Mouse (Mus musculus): ENCODE results near the gene Igfbp1.
"Not testable (repeated sequence)": the region's sequence is repeated elsewhere in the genome, so short reads cannot be mapped to it uniquely, and the experiment has no call there.

Gene Igfbp1

DNA sequence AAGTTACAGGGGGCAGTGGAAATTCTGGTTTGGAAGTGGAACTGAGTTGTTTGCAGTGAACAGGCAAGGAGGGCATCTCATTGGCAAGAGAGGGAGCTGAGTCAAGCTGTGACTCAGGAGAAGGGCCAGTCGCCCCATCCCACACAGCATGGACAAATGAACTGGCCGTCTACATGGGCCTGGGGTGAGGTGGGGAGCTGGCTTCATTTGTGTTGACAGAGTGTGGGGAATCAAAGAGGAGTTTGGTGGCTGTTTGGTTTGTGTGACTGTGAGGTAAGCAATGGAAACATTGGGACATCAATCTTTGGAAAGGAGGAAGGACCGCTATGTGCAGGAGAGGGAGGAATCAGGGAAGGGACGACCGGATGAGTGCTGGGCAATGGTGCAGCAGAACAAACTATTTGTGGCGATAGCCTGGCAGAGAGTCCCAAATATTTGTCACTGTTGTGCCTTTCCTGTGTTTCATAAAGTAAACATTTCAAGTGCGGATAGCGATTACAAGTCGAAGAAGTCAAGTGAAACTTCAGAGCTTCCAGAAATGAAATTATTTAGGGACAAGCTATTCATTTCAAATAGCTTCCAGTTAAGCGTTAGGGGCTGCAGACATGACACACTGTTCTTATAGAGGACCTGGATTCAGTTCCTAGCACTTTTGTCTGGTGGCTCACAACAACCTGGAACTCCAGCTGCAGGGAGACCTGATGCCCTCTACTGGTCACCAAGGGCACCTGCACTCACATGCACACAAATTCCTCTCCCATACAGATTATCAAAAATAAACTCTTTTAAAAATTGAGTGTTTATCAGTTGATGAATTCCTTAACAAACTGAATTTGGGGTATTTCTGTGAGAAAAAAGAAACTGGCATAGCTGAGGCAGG, 2.9 kb upstream of the Igfbp1 start:
- no peak for DNase-seq (ENCODE audit: low read depth in 2 of 2, low spot score in 2 of 2)

DNA sequence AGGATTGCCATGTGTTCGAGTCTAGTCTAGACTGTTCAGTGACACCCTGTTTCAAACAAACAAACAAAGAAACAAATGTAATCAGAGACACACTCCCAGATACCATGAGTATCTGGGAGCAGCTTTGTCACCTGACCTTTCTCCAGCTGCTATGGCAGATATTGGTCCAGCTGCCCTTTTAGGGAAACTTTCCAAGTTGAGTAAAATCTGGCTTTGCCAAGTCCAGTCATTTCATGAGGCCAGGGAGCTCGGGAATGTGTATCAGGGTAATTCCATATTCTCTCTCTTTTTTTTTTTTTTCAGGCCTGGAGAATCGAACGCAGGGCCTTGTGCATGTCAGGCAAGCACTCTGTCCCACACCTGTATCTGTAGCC, 2.3 kb upstream of the Igfbp1 start:
- no peak for DNase-seq (ENCODE audit: low read depth in 2 of 2, low spot score in 2 of 2)

DNA sequence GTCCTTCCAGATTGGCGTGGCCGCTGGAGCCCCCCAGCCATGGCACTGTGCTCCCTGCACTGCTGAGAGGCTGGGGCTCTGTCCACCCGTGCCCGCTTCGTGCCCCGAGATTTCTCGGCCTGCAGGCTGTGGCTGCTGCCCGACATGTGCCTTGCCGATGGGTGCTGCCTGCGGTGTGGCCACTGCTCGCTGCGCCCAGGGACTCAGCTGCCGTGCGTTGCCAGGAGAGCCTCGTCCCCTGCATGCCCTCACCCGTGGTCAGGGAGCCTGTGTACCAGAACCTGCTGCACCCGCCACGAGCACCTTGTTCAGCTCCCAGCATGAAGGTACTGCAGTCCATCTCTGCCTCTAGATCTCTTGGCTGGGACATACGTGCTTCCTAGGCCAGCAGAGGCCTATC, 424 bp downstream of the Igfbp1 start:
- no peak for DNase-seq (ENCODE audit: low read depth in 2 of 2, low spot score in 2 of 2)

DNA sequence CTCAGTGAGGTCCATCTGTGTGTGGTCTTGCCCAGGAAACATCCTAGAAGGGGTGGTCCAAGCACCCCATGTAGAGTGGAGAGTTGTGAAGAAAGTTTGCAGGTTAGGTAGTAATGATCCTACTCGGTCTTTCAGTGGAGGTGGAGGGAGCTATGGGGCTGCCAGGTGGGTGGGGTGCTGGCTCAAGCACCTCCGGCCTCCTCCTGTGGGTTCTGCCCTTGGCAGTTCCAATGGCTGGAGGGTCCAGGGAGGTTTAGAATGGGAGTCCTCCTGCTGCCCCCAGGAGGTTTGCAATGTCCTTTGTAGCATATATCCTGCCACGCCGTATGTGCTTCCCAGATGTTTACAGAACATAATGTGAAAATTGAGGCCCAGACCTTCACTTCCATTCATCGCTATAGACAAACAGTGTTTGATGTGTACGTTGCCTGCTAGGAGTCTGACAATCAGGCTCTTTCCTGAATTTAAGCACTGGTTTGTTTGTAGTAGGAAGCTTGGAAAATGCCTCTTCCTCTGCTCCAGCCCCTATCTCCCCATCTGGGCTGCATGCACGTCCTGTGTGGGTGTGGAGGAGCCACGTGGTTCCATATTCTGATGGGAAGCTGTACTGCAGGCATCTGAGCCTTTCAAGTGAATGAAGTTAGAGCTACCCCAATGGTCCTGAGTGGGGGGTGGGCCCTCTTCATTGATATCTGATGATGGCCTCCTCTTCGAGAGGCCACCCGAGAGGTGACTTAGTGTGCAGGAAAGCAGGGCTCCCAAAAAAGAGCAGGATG, 1.1 kb downstream of the Igfbp1 start:
- DNase-seq (ENCODE audit: low read depth in 2 of 2, low spot score in 2 of 2), result no peak

DNA sequence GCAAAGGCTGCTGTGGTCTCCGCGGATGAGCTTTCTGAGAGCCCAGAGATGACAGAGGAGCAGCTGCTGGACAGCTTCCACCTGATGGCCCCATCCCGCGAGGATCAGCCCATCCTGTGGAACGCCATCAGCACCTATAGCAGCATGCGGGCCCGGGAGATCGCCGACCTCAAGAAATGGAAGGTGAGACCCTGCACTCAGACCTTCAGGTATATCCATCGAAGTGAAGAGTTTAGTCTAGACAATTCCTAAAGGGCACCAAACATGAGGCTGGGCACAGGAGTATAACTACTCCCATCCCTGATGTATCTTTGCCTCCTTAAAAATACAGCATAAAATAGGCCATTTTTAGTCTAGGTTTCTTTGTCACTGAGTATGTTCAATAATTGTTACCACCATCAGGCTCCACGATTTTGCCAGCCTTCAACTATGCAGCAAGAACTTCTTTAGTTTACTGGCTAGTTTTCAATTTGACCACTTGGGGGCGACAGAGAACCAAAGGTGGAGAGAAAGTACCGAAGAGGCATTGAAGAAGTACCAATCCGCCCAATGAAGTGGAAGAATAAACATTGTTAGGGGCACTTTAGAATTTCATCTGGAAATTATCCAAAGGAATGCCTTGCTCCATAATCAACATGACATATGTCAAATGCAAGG, 2.3 kb downstream of the Igfbp1 start:
- DNase-seq (ENCODE audit: low read depth in 2 of 2, low spot score in 2 of 2), result peak in 1 of 2 experiments; percentile 24

DNA sequence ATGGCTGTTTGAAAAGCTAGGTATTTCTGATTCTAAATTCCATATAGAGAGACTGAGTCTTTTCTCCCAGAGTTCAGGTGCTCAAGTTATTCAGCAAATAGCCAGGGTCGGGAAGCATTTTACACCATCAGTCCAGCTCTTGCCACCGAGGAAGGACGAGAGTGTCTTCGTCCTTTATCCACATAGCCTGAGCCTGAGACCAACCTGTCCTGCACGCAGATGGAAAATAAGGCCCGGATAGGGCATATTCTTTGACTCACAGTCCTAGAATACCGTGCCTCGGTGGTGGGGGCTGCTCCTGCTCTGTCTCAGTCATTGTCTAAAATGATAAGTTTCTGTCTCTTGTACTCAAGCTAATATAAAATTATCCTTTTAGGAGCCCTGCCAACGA, 2.8 kb downstream of the Igfbp1 start:
- DNase-seq (ENCODE audit: low read depth in 2 of 2, low spot score in 2 of 2), result no peak

DNA sequence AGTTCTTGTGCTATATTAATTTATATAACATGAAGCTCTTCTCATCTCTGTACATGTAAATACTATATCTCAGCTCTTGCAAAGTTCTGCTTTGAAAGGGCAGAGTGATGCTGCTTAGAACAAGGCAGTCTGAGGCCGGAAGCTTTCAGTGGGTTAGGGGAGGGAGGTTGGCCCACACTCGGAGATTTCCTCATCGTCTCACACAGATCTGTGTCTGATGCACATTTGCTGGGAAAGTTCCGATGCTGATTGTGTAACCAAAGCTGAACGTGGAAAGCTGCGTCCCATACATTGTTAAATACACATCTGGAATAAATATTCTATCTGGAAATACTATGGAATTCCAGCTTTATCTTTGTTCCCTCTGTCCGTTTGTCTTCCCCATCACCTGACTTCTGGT, 4.6 kb downstream of the Igfbp1 start:
- no peak for DNase-seq (ENCODE audit: low read depth in 2 of 2, low spot score in 2 of 2)

DNA sequence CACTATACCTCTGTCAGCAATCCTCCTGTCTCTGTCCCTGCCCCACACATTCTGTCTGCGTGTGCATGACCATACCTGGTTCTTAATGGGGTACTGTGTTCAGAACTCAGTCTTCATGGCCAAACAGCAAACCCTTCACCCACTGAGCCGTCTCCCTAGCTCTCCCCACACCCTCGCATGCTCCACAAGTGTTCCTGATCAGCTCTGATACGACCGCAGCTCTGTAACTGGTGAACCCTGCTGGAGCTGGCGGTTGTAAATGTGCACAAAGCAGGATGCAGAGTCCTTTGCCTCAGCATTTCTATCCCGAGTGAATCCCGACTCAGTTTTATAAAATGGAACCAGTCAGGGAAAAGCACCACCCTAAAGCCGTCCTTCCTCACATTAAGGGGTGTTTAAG, 6.3 kb downstream of the Igfbp1 start:
- no peak for DNase-seq (ENCODE audit: low read depth in 2 of 2, low spot score in 2 of 2)

DNA sequence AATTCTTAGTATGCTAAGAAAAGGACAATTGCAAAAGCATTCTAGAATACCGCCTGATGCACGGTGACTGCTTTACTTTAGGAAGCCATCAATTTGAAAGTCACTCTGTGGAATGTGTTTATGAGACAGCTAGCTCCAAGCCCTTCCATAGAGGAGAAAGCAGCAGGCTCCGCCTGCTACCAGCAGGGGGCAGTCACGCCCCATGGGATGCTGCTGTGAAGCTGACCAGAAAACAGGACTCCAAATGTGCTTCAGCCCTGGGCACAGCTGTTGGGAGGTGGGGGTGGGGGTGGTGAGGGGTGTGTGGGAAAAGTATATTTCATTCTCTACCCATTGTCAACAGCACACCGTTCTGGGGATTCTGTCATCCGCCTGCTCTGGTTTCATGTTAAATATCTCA, 12.8 kb downstream of the Igfbp1 start:
- DNase-seq (ENCODE audit: low read depth in 2 of 2, low spot score in 2 of 2), result no peak

DNA sequence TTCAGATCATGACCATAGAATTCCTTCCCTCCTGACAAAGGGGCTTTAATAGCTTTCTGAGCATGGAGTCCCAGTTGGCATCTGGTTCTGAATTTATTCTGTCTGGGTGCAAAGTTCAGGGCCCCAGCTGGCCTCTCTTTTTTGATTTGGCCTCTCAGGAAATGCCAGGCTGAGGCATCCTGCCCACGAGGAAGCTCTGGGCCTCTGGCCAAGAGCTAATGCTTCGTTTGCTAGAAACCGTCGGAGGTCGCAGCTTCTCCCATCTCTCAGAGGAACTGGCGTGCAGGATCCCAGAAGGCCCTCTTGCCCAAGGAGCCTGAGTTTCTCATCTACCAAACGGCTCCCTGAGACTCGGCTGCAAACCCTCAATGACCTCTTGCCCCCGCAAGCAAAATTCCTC, 13.6 kb downstream of the Igfbp1 start:
- no peak for DNase-seq (ENCODE audit: low read depth in 2 of 2, low spot score in 2 of 2)

DNA sequence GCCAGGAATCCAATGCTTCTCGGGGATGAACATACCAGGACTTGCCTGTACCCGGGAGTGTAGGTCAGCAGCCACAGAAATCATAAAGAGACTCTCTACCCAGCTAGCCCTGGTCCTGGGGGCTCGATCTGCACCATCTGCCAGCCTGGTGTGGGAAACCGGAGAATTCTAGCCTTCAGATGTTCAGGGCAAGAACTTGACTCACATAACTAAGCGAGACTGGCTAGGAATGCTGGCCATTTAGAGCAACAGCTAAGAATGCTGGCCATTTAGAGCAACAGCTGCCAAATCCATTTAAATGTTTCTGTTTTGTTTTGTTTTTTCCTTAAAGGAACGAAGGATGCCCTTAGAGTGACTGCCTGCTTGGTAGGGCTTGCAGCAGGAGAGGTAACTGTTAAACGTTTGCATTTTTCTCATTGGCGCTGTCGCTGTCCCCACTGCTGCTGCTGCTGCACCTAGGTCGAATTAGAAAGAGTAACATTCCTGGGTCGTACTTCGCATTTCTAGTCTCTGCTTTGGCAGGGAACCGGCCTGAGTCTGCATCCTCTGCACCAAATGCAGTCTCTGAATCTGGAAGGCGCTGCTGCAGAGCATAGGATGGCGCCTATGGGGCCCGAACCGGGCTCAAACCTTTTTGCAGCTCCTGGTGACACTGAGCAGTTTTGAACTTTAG, 14.7 kb downstream of the Igfbp1 start:
- DNase-seq (ENCODE audit: low read depth in 2 of 2, low spot score in 2 of 2), result no peak

DNA sequence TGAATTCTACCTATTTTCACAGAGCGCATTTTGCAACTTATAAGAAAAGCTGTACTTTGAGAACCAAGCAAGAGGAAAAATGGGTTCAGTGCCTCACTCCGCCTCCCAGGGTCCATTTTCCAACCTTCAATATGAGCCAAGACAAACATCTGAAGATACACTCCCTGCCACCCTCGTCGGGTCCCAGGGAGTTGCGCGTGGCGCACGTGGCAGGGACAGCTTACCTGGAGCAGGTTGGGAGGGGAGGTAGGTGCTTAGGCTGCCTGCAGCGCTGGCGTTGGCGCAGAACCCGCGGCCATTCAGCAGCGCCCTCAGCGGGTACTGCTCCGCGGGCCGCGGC, 15.5 kb downstream of the Igfbp1 start:
- DNase-seq (ENCODE audit: low read depth in 2 of 2, low spot score in 2 of 2), result no peak

DNA sequence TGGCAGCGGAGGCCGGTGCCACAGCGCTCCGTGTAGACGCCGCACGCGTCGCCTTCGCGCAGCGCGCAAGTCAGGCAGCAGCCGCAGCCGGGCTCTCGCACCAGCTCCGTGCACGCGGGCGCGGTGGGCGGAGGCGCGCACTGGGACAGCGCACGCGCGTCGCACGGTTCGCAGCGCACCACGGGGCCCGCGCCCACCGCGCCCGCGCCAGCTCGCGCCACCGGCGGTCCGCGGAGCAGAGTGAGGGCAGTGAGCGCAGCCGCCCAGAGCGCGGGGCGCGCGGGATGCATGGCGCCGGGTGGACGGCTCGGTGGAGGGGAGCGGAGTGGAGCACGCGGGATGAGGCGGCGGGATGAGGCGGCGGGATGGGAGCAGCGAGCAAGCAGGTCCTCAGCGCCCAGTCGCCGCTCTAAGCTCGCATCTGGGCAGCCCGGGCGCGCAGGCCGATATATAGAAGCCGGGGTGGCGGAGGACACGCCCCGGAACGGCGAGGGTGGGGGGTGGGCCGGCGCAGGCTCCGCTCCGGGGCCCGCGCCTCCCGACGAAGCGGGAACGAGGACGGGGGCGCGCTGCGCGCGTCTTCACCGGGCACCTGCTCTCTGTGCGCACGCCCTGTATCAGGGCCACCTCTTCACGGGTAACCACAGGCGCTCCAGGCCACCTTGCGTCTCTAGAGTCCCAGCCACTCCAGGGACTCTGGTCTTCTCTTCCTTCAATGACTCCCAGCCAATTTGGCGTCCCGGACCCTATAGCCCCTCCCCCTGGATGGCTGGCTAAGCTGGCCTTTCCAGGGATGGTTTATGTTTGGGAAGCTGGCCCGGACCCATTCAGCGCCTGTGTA, 16.1 kb downstream of the Igfbp1 start, which contains the start of gene Igfbp3:
Gene Igfbp3, minus strand, starts transcription at position 423 of the 841 bp plus-strand sequence.
- DNase-seq (ENCODE audit: low read depth in 2 of 2, low spot score in 2 of 2), result no peak

DNA sequence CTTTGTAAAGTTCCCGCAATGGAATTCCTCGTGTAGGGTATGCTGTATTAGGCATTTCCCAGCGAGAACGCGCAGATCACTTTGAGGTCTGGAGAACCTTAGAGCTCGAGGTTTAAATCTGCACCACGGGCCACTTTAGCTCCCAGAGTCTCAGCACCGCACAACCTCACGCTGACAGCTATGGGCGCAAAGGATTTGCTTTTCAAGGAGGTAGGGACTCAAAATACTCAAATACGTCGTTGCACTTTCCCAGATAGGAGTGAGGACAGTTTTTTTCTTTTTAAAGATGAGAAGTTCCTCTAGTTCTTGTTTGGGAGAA, 16.7 kb downstream of the Igfbp1 start:
- no peak for DNase-seq (ENCODE audit: low read depth in 2 of 2, low spot score in 2 of 2)

DNA sequence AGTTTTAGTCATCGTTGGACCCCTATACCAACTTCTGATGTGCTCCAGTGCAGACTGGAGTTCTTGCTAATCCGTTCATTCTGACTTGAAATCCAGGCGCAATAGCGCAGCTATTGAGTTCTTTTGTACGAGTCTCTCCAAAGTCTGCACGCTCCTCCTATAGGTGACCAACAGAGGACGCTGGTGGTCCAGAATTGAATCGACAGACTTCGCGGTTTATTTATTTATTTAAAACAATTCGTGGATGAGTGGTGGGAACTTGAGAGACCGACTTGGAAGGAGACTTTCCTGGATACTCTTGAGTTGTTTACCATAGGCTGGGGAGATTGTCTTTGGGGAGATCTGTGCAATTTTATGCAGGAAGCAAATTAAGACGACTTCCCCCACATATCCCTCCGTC, 17.2 kb downstream of the Igfbp1 start:
- DNase-seq (ENCODE audit: low read depth in 2 of 2, low spot score in 2 of 2), result no peak

DNA sequence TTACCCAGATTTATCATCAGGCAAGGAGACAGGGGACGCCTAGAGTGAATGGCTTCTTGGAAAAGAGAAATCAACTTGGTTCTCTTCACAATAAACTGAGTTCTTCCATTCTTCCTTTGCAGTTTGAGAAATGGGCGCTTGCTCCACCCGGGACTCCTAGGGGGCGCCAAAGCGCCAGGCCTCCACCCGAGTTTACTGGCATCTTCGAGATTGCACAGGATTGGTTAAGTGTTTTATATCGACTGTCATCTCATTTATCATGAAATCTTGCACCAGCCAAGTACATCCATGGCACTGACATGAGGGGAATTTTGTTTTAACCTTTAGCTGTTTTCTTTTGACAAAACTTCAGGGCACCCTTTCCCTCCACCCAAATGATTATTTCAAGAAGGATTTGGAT, 18.1 kb downstream of the Igfbp1 start:
- DNase-seq (ENCODE audit: low read depth in 2 of 2, low spot score in 2 of 2), result no peak

DNA sequence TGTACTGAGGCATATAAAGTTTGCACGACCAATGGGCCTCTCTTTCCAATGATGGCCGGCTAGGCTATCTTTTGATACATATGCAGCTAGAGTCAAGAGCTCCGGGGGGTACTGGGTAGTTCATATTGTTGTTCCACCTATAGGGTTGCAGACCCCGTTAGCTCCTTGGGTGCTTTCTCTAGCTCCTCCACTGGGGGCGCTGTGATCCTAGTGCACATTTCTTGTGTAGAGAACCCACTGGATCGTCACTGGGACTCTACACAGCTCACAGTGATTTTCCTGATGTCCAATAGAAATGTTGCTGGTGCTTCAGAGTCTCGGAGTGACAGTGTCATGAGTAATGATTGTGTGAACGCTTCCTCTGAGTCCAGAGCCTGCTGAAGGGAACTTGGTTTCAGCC, 24.2 kb downstream of the Igfbp1 start:
- not testable (repeated sequence) for DNase-seq (ENCODE audit: low read depth in 2 of 2, low spot score in 2 of 2)

DNA sequence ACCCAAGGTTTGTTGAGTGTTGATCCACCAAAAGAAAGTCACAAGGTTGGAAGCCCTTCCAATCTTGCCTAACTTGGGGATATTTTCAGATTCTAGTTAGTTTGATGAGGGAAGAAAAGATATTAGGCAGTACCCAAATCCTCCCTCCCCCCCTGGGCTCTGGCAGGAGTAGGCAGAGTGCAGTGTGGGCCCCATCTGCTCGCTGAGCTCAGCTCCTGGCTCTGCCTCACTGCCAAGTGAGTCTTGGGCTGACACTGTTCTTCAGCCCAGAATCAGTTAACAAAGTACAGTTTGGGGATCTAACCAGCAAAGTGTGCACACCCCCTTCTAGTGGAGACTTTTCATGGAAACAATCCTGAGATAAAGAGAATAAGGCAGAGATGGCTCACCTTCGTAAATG, 28.6 kb downstream of the Igfbp1 start:
- no peak for DNase-seq (ENCODE audit: low read depth in 2 of 2, low spot score in 2 of 2)

DNA sequence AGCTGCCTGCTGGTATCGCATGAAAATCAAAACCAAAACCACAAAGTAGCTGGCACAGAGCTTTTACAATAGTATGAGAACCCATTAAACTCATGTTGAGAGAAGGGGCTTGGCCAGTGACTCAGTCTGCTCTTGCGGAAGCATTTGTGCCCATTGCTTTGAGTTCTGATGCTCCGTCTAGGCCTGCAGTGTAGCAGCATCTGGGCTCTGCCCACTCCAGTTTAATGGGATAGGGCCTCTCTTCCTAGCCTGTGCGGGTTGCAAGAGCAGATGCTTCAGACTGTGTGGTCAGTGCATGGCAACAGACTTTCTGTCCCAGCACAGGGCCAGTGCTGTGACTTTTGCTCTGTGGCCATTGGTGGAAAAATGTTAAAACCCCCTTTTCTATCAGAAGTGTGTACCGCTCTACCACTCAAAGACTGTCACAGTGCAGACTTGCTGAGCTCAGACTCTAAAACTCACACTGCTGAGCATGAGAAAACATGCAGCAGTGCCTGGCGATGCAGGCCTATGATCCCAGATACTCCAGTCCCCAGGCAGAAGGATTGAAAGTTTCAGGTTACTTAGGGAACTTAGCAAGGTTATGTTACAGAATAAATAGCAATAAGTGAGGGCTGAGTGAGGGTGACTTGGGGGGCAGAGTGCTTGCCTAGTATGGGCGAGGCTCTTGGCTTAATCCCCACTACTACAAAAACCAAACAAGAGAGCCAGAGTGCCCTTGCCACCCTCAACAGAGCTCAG, 29.4 kb downstream of the Igfbp1 start:
- no peak for DNase-seq (ENCODE audit: low read depth in 2 of 2, low spot score in 2 of 2)

DNA sequence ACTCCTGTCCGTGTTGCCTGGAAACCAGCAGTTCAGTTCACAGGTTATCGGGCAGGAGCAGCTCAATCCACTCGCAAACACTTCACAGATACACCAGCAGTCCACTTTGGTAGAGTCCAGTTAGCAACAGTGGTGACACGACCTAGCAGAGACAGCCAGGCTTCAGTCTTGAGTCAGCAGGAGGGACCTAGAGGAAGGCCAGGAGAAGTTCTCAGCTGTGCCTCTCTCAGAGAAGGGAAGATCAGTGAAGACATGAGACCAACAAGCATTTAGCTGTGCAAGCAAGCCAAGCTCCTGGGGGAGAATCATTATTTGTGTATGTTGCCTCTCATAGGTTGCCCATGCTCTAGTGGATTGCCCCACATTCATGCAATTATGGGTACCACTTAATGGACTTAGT, 30.5 kb downstream of the Igfbp1 start:
- DNase-seq (ENCODE audit: low read depth in 2 of 2, low spot score in 2 of 2), result no peak
